Mouse (Mus musculus) retina, adult 2 months (tissue): ENCODE results near the gene Tnks2.

Experiments
- DNase-seq: peaks from one replicate; pipeline ENCODE4 v3.0.0-alpha.2; 2012; ENCODE audit warnings: low read depth, low spot score

The Tnks2 gene

DNA sequence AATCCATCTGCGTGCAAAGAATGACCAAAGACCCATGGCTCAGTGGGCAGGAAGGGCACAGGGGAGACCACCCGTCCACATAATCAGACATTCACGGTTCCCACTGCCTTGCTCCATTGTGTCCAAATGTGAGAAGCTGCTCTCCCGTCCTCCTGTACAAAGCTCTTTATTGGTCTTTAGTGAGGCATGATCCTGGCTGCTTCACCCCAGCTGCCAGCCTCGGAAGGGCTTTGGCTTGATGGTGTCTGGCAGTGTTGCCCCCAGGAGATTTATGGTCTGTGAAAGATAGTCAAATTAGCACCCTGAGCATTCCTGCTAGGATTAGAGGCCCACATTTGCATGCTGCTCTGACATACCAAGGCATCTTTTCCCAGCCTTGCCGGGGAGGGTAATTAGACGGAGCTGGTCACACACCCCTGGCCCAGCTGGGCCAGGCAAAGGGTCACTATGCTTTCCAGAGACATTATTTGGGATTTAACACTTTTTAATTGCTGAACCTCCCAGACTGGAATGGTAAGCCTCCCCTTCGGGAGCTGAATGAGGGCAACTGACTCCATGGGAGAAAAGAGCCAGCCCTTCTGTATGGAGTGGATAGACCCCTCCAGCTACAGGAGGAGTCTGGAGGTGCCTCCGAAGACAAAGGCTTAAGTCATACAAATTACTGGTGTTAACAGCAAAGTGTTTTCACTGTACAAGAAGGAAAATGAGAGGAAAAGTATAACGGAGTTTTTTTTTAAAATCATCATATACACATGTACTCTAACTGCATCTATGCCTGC lies 62.9 kb downstream of the Tnks2 start:
- no peak for DNase-seq

- DNase-seq: no peak
Observed at GRCm38 (mm10) chr19:36897778-36898177, 63.7 kb downstream of the Tnks2 start.

DNA sequence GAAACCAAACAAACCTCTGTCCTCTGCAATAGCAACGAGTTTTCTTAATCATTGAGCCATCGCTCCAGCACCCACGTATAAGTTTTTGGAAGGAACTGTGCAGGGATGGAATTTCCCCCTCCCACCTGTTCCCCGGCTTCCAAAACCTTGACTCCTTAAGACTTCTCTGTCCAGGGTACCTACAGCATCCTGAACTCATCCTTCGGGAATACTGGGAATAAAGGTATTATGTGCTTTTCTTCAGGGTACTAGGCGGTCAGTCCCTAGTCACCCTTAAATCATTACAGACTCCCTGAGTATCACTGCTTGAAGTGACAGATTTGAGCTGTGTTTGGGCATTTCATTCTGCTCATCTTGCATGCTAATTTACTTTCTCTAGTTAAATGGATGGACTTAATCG lies 69.3 kb downstream of the Tnks2 start:
- DNase-seq: no peak

- no peak for DNase-seq
Observed at GRCm38 (mm10) chr19:36904211-36905007, 70.4 kb downstream of the Tnks2 start.

- no peak for DNase-seq
Observed at GRCm38 (mm10) chr19:36909150-36909549, 75.1 kb downstream of the Tnks2 start.

DNA sequence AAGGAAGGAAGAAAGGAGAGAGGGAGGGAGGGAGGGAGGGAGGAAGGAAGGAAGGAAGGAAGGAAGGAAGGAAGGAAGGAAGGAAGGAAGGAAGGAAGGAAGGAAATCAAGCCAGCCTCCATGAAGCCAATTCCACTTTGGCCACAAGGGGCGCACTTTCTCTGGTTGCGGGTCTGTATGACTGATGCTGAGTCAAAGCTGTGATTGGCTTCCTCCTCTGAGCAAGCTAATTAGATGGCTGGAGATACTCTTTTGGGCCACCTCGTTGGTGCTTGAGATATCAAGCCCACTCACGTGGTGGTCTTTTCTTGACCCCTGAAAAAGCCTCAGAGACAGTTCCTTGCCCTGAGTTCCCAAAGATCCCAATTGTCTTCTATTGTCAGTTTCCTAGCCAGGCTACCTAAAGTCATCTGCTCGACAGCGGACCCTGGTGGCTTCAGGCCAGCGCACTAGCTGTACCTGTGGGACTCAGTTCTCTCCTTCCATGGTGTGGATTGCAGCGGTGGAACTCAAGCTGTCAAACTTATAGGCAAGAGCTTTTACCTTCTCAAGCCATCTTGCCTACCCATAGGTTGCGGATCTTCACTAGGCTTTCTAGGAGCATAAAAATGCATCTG lies 75.8 kb downstream of the Tnks2 start:
- DNase-seq: peak; percentile 47

DNA sequence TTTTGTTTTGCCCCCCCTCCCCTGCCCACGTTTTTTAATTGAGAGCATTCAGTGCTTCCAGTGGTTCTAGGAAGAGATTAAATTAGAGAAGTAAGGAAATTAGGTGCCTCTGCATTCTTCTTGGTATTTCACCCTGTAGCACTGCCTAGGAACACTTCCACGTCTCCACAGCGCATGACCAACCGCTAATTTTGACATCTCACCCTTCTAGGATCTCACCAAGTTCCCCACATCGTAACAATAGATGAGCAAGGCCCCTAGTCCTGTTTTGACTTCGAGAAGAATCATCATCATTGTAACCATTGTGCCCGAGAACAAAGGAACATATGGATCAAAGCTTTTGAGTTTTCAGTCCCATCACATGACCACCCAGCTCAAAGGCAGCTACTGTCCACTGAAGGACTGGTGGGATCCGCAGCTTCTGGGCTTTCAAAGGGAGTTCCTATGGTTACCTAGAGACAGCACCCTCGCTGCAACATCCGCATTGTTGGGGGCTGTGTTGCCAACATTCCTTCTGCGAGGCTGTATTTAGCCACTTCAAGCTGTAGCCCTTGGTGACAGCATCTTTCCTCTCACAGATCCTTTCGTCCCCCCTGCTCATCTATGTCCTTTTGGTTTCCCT lies 76.5 kb downstream of the Tnks2 start:
- DNase-seq: no peak

GRCm38 (mm10) chr19:36913064-36913463 lies 79.0 kb downstream of the Tnks2 start:
- DNase-seq: no peak

DNA sequence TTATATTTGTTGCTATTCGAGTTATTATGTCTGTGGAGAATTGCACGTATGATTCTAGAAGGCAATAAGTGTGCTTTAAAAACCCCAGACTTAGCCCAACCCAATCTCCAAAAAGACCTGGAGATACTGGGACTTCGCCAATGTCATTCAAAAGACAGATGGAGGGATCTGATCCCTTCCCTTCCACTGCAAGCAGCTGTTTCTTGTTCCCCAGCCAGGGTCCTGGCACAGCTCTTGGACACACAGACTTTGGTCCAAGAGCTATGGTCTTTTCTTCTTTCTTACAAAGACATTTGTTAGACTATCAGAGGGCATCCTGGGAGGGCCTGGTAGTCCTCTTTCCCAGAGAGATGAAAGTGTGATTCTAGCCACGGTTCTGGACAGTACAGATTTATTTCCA lies 82.2 kb downstream of the Tnks2 start:
- no peak for DNase-seq

DNA sequence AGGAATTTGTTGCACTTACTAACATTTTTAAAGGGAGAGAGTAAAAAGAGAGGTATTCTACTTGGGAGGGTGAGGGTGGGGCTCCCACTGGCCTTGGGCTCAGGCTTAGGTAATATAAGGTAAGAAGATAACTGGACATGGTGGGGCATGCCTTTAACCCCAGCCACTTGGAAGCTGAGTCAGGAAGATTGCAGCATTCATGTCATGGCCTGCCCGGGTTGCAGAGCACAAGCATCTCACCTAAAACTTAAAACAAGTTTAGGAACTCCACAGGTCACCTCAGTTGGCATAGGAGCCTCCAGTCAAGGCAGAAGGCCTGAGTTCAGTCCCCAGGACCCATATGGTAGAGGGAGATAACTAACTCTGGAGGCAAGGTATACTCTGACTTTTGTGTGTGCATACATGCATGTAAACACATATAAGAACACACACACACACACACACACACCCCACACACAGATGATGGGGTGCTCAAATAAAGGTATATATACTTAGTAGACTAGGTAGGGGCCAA lies 82.9 kb downstream of the Tnks2 start:
- no peak for DNase-seq

DNA sequence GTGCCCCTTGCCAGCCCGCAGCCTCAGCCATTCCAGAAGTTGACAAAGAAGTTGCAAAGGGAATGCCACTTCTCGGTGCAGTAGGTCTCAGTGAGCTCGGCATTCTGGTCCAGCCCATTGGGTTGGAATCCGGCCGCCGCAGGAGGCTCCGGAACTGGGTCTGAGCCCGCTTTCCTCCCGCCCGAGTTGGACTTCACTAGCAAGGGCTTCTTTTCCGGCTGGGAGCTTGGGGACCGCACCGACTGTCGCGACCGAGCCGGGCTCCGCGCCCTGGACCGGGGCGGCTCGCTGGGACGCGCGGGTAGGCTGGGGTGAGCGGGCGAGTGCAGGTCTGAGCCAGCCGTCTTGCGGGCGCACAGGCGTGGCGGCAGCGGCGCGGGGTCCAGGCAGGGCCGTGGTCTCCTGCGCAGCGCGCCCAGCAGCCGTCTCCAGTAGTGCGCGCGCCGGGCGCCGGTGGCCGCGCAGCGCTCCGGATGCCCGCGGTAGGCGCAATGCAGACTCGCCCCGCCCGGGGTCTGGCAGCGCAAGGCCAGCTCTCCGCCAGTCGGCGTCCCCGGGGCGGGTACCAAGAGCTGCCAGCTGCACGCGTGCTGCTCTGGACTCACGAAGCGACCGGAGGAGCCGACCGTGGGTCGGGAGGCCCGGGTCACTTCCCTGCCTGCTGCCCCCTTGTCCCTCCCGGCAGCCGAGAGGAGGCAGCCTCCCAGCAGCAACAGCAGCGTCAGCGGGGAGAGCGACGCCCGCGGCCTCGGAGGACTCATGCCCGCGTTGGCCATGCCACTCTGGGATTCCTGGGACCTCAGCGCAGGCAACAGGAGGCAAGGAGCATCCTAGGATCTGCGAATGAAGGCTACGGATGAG lies 84.6 kb downstream of the Tnks2 start:
- DNase-seq: peak; percentile 53

- DNase-seq: no peak
Observed at GRCm38 (mm10) chr19:36919466-36919865, 85.4 kb downstream of the Tnks2 start, which contains the start of gene Fgfbp3. Fgfbp3 (minus strand) TSS chr19:36919615.

DNA sequence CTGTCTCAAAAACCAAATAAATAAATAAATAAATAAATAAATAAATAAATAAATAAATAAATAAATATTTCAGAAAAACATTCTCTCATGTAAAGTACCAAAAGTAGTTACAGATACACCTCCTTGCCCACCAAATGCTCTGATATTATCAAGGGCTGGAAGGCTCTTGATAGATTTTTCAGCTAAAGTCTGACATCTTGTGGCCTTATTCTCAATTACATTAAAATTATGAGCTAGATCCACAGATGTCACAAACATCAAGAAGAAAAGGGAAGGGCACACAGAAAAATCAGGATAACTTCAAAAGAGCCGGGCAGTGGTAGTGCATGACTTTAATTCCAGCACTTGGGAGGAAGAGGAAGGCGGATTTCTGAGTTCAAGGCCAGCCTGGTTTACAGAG lies 88.0 kb downstream of the Tnks2 start:
- no peak for DNase-seq

DNA sequence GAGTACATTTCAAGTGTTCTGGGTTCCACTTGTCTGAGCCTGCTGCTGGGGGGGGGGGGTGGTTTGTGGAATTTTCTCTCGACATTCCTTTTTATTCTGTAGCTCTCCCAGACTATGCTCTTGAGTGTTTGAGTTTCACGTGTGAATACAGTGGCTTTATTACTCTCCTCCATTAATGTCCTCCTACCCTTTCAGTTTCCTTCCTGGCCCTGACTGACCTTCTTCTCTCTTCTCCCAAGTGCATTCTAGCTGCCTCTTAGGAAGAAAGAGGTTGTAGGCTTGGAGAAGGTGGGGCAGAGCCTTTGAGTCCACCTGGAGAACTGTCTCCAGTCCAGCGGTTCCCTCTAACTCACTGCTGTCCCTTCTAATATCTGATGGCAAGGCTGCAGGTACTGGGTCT lies 88.9 kb downstream of the Tnks2 start:
- no peak for DNase-seq

- peak; percentile 78 for DNase-seq
Observed at GRCm38 (mm10) chr19:36925671-36926552, 91.9 kb downstream of the Tnks2 start, which contains the start of gene Btaf1. Btaf1 (plus strand) TSS chr19:36926079.

DNA sequence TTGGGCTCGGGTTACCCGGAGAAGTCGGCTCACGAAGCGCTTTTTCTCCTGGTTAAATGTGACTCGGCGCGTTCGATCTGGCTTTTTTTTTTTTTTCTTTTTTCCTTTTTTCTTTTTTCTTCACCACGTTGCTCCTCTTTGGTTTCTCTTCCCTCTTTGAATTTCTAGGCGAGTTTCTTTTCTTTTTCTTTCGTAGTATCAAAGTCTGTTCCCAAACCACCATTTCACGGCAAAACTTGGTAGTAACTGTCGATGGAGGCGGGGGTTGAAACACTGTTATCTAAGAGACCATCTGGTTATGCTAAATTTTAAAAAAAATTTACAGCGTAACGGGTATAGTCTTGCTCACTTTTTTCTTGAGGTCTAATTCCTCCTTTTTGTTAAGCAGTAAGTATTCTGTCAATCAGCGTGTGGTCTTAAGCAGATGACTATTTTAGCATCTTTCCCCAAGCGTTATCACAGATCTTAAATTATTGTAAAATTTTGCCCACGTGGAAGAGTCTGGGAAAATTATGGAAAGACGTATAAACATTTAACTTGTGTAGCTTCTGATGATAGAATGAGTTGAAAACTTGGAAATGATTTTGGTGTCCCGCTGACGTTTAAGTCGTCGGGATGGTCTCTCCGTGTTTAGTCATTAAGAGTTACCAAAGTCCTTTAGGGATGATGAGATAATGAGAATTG lies 92.7 kb downstream of the Tnks2 start:
- DNase-seq: no peak

GRCm38 (mm10) chr19:36927800-36928361 lies 93.8 kb downstream of the Tnks2 start:
- DNase-seq: no peak

- DNase-seq: no peak
Observed at GRCm38 (mm10) chr19:36929816-36930215, 95.8 kb downstream of the Tnks2 start.

- DNase-seq: no peak
Observed at GRCm38 (mm10) chr19:36932097-36932496, 98.1 kb downstream of the Tnks2 start.
